Mouse (Mus musculus) embryonic facial prominence, embryonic 13.5 days (tissue): Measurements from ENCODE around the gene Kif1a. TPM values are rescaled to one million over a fixed set of nuclear protein-coding genes. Genes with fewer than 3 reads are reported as not detected.

Experiments used
- ATAC-seq: fragments of 200-750 bp; cut with Nextera tagmentation; 2 replicates; pipeline ENCODE4 v1.8.0; 2017; ENCODE audit warnings: low read depth; ENCODE audit not compliant: insufficient number of reproducible peaks, insufficient read depth, low FRiP score, low TSS enrichment
- H3K27ac ChIP-seq: fragments of 300-500 bp; sonication (generic); 2 replicates; pipeline ENCODE4 v1.5.1; 2015; ENCODE audit warnings: moderate library complexity, mild to moderate bottlenecking, inconsistent platforms
- H3K27me3 ChIP-seq: fragments of 300-500 bp; sonication (generic); 2 replicates; pipeline ENCODE4 v1.6.1; 2015; ENCODE audit warnings: mild to moderate bottlenecking, inconsistent platforms
- H3K36me3 ChIP-seq: fragments of 300-500 bp; sonication (generic); 2 replicates; pipeline ENCODE4 v1.6.1; 2015; ENCODE audit warnings: mild to moderate bottlenecking, inconsistent platforms
- H3K4me1 ChIP-seq: fragments of 300-500 bp; sonication (generic); 2 replicates; pipeline ENCODE4 v1.6.1; 2015; ENCODE audit warnings: inconsistent platforms
- H3K4me2 ChIP-seq: fragments of 300-500 bp; sonication (generic); 2 replicates; pipeline ENCODE4 v1.6.1; 2015; ENCODE audit warnings: moderate library complexity, mild to moderate bottlenecking, inconsistent platforms
- H3K4me3 ChIP-seq: fragments of 300-500 bp; sonication (generic); 2 replicates; pipeline ENCODE4 v1.5.1; 2015; ENCODE audit warnings: mild to moderate bottlenecking, inconsistent platforms
- H3K9ac ChIP-seq: fragments of 300-500 bp; sonication (generic); 2 replicates; pipeline ENCODE4 v1.6.1; 2015; ENCODE audit warnings: mild to moderate bottlenecking, inconsistent platforms
- H3K9me3 ChIP-seq: fragments of 300-500 bp; sonication (generic); 2 replicates; pipeline ENCODE4 v1.6.1; 2016; ENCODE audit warnings: inconsistent platforms
- WGBS: fragments of 180-500 bp; shearing (Covaris S2); methylation state at CpG from one replicate; pipeline ENCODE4 v1.1.7; 2015; ENCODE audit warnings: mixed read lengths; 5-methylcytosine and 5-hydroxymethylcytosine counted together
- polyA plus RNA-seq: library from polyadenylated mRNA; unstranded; fragments of >200 nt; fragmentation: Nextera tagmentation; extraction: Ambion mirVana; gene quantifications from 2 replicates; pipeline ENCODE4 v1.2.1, GENCODE M21; 2015

Gene Kif1a
- polyA plus RNA-seq, 1 experiment from 2014 or later: 24.6 TPM

GRCm38 (mm10) chr1:93125256-93125655, 23.5 kb upstream of the Kif1a start:
- ATAC-seq: no peak
- 56% methylated on average over 5 of the region's 5 CpGs for WGBS
- Histone ChIP-seq H3K9ac (no peak overlapping the region), H3K4me2 (no peak overlapping the region), H3K36me3 (no peaks in the 10 kb centered on the region), H3K27me3 (no peaks in the 10 kb centered on the region), H3K4me3 (no peak overlapping the region), H3K27ac (no peak overlapping the region), H3K4me1 (peaks cover 20% of the 10 kb centered on the region), H3K9me3 (no peaks in the 10 kb centered on the region)

GRCm38 (mm10) chr1:93124066-93124465, 22.3 kb upstream of the Kif1a start:
- H3K4me2 ChIP-seq: no peak overlapping the region
- no peak overlapping the region for H3K27ac ChIP-seq
- H3K4me1 ChIP-seq: peaks cover 16% of the 10 kb centered on the region
- H3K9ac ChIP-seq: no peak overlapping the region
- H3K36me3 ChIP-seq: no peaks in the 10 kb centered on the region
- ATAC-seq: no peak
- H3K27me3 ChIP-seq: no peaks in the 10 kb centered on the region
- H3K9me3 ChIP-seq: no peaks in the 10 kb centered on the region
- H3K4me3 ChIP-seq: no peak overlapping the region
- 77% methylated on average over 8 of the region's 8 CpGs for WGBS

- WGBS: 58% methylated on average over 11 of the region's 11 CpGs
- Histone ChIP-seq H3K27me3 (no peaks in the 10 kb centered on the region), H3K36me3 (no peaks in the 10 kb centered on the region), H3K4me2 (no peak overlapping the region), H3K4me1 (peaks cover 9% of the 10 kb centered on the region), H3K9ac (no peak overlapping the region), H3K27ac (peak overlapping the region; percentile 71; the same call in 1 of the 2 replicates), H3K4me3 (no peak overlapping the region), H3K9me3 (no peaks in the 10 kb centered on the region)
- no peak for ATAC-seq
Measured at GRCm38 (mm10) chr1:93123179-93123854, 21.6 kb upstream of the Kif1a start.

- no peaks in the 10 kb centered on the region for H3K27me3 ChIP-seq
- H3K4me3 ChIP-seq: no peak overlapping the region
- WGBS: 31% methylated on average over 4 of the region's 4 CpGs
- no peaks in the 10 kb centered on the region for H3K9me3 ChIP-seq
- H3K9ac ChIP-seq: no peak overlapping the region
- ATAC-seq: no peak
- H3K27ac ChIP-seq: no peak overlapping the region
- H3K36me3 ChIP-seq: no peaks in the 10 kb centered on the region
- H3K4me2 ChIP-seq: no peak overlapping the region
- H3K4me1 ChIP-seq: peaks cover 14% of the 10 kb centered on the region
Measured at GRCm38 (mm10) chr1:93118816-93119215, 17.1 kb upstream of the Kif1a start.

- H3K4me2 ChIP-seq: peak overlapping the region; percentile 67
- no peak for ATAC-seq
- 0 out of 2 replicates have a peak, but pooled peaks cover 10% of the 10 kb centered on the region for H3K4me1 ChIP-seq
- peak overlapping the region; percentile 40 for H3K4me3 ChIP-seq
- 18% methylated on average over 13 of the region's 13 CpGs for WGBS
- H3K9me3 ChIP-seq: no peaks in the 10 kb centered on the region
- H3K27me3 ChIP-seq: no peaks in the 10 kb centered on the region
- H3K36me3 ChIP-seq: no peaks in the 10 kb centered on the region
- no peak overlapping the region for H3K27ac ChIP-seq
- peak overlapping the region; percentile 58; the same call in 1 of the 2 replicates for H3K9ac ChIP-seq
Measured at GRCm38 (mm10) chr1:93115471-93115870, 13.7 kb upstream of the Kif1a start.

GRCm38 (mm10) chr1:93114713-93115463, 13.1 kb upstream of the Kif1a start:
- Histone ChIP-seq H3K9ac (peak overlapping the region; percentile 58; the same call in 1 of the 2 replicates), H3K4me1 (0 out of 2 replicates have a peak, but pooled peaks cover 10% of the 10 kb centered on the region), H3K4me3 (peak overlapping the region; percentile 40), H3K27me3 (no peaks in the 10 kb centered on the region), H3K27ac (no peak overlapping the region), H3K9me3 (no peaks in the 10 kb centered on the region), H3K36me3 (no peaks in the 10 kb centered on the region), H3K4me2 (peak overlapping the region; percentile 67)
- ATAC-seq: peak; percentile 98
- 25% methylated on average over 21 of the region's 21 CpGs for WGBS

- no peak for ATAC-seq
- no peak overlapping the region for H3K4me3 ChIP-seq
- peaks cover 21% of the 10 kb centered on the region for H3K4me1 ChIP-seq
- H3K4me2 ChIP-seq: no peak overlapping the region
- H3K9ac ChIP-seq: no peak overlapping the region
- H3K36me3 ChIP-seq: no peaks in the 10 kb centered on the region
- H3K27me3 ChIP-seq: peaks cover 52% of the 10 kb centered on the region
- H3K27ac ChIP-seq: no peak overlapping the region
- H3K9me3 ChIP-seq: no peaks in the 10 kb centered on the region
- WGBS: 64% methylated on average over 7 of the region's 7 CpGs
Measured at GRCm38 (mm10) chr1:93102700-93103099, 949 bp upstream of the Kif1a start.

GRCm38 (mm10) chr1:93100576-93101491, 917 bp downstream of the Kif1a start:
- peak overlapping the region; percentile 99 for H3K4me2 ChIP-seq
- WGBS: under 1% methylated on average over 49 of the region's 49 CpGs

GRCm38 (mm10) chr1:93100243-93100575, 1.5 kb downstream of the Kif1a start:
- ATAC-seq: no peak
- WGBS: 4% methylated on average over 18 of the region's 18 CpGs

More at GRCm38 (mm10) chr1:93100576-93101491, 917 bp downstream of the Kif1a start:
- H3K9me3 ChIP-seq: no peaks in the 10 kb centered on the region
- H3K27ac ChIP-seq: 0 out of 2 replicates have a peak overlapping the region, but pooled peaks have one; percentile 7
- no peaks in the 10 kb centered on the region for H3K36me3 ChIP-seq
- peak overlapping the region; percentile 75 for H3K9ac ChIP-seq
- peaks cover 21% of the 10 kb centered on the region for H3K4me1 ChIP-seq
- H3K4me3 ChIP-seq: peak overlapping the region; percentile 61
- peak; percentile 18; the same call in 1 of the 2 replicates for ATAC-seq
- peaks cover 52% of the 10 kb centered on the region for H3K27me3 ChIP-seq

GRCm38 (mm10) chr1:93098956-93099355, 2.8 kb downstream of the Kif1a start:
- H3K36me3 ChIP-seq: no peaks in the 10 kb centered on the region
- no peak overlapping the region for H3K4me2 ChIP-seq
- peaks cover 21% of the 10 kb centered on the region for H3K4me1 ChIP-seq
- H3K27ac ChIP-seq: no peak overlapping the region
- H3K4me3 ChIP-seq: no peak overlapping the region
- peaks cover 50% of the 10 kb centered on the region for H3K27me3 ChIP-seq
- WGBS: 77% methylated on average over 5 of the region's 5 CpGs
- ATAC-seq: no peak
- no peak overlapping the region for H3K9ac ChIP-seq
- H3K9me3 ChIP-seq: no peaks in the 10 kb centered on the region

More at GRCm38 (mm10) chr1:93100243-93100575, 1.5 kb downstream of the Kif1a start:
- Histone ChIP-seq H3K4me1 (peaks cover 21% of the 10 kb centered on the region), H3K4me2 (peak overlapping the region; percentile 99), H3K4me3 (peak overlapping the region; percentile 61), H3K27ac (no peak overlapping the region), H3K9ac (peak overlapping the region; percentile 75), H3K9me3 (no peaks in the 10 kb centered on the region), H3K27me3 (peaks cover 52% of the 10 kb centered on the region), H3K36me3 (no peaks in the 10 kb centered on the region)

GRCm38 (mm10) chr1:93092582-93092981, 9.2 kb downstream of the Kif1a start:
- H3K4me3 ChIP-seq: no peak overlapping the region
- no peaks in the 10 kb centered on the region for H3K27me3 ChIP-seq
- no peaks in the 10 kb centered on the region for H3K9me3 ChIP-seq
- no peak overlapping the region for H3K4me2 ChIP-seq
- no peak overlapping the region for H3K27ac ChIP-seq
- H3K36me3 ChIP-seq: no peaks in the 10 kb centered on the region
- no peak overlapping the region for H3K9ac ChIP-seq
- ATAC-seq: no peak
- WGBS: 91% methylated on average over 3 of the region's 3 CpGs
- no peaks in the 10 kb centered on the region for H3K4me1 ChIP-seq
